Mouse (Mus musculus): ENCODE measurements around the gene Ybx2. TPM values are rescaled to one million over a fixed set of nuclear protein-coding genes. Genes with fewer than 3 reads are reported as not detected.
"Not testable (repeated sequence)": the region's sequence is repeated elsewhere in the genome, so short reads cannot be mapped to it uniquely, and the experiment has no call there.

Gene Ybx2
- polyA plus RNA-seq, 1 experiment from 2014 or later, result 6.7 TPM

- H3K9me3 ChIP-seq, result no peaks in the 10 kb centered on the region
- no peak for ATAC-seq (ENCODE audit: low FRiP score, low read depth)
- 87% methylated on average over 4 of the region's 4 CpGs for WGBS
These were observed 5.9 kb upstream of the Ybx2 start for GRCm38 (mm10) chr11:69929712-69930111.

GRCm38 (mm10) chr11:69930176-69930575, 5.4 kb upstream of the Ybx2 start:
- not testable (repeated sequence) for H3K9me3 ChIP-seq; ATAC-seq (ENCODE audit: low FRiP score, low read depth); H3K9ac ChIP-seq; H3K4me2 ChIP-seq; H3K4me3 ChIP-seq; H3K36me3 ChIP-seq; H3K27ac ChIP-seq (replicated peaks); H3K27me3 ChIP-seq
- 87% methylated on average over 8 of the region's 8 CpGs for WGBS
- peaks cover 11% of the 10 kb centered on the region for H3K4me1 ChIP-seq (replicated peaks)

More at GRCm38 (mm10) chr11:69929712-69930111, 5.9 kb upstream of the Ybx2 start:
- Histone ChIP-seq H3K4me3 (no peak overlapping the region), H3K4me1 (replicated peaks) (peaks cover 7% of the 10 kb centered on the region), H3K27ac (replicated peaks) (no peak overlapping the region), H3K4me2 (no peak overlapping the region), H3K9ac (no peak overlapping the region), H3K27me3 (no peaks in the 10 kb centered on the region), H3K36me3 (no peaks in the 10 kb centered on the region)

- 75% methylated on average over 3 of the region's 3 CpGs for WGBS
These were observed 4.5 kb upstream of the Ybx2 start for GRCm38 (mm10) chr11:69930967-69931537.

GRCm38 (mm10) chr11:69931769-69932168, 3.8 kb upstream of the Ybx2 start:
- Histone ChIP-seq H3K27me3 (peaks cover 3% of the 10 kb centered on the region), H3K9me3 (no peaks in the 10 kb centered on the region), H3K4me3 (no peak overlapping the region), H3K9ac (no peak overlapping the region), H3K36me3 (no peaks in the 10 kb centered on the region), H3K4me2 (no peak overlapping the region), H3K27ac (replicated peaks) (no peak overlapping the region), H3K4me1 (replicated peaks) (peaks cover 25% of the 10 kb centered on the region)
- WGBS, result 78% methylated on average over 8 of the region's 8 CpGs
- no peak for ATAC-seq (ENCODE audit: low FRiP score, low read depth)

More at GRCm38 (mm10) chr11:69930967-69931537, 4.5 kb upstream of the Ybx2 start:
- Histone ChIP-seq H3K4me3 (no peak overlapping the region), H3K27ac (replicated peaks) (no peak overlapping the region), H3K9me3 (no peaks in the 10 kb centered on the region), H3K4me2 (no peak overlapping the region), H3K9ac (no peak overlapping the region), H3K4me1 (replicated peaks) (peaks cover 18% of the 10 kb centered on the region), H3K27me3 (0 out of 2 replicates have a peak, but pooled peaks cover 2% of the 10 kb centered on the region), H3K36me3 (no peaks in the 10 kb centered on the region)
- no peak for ATAC-seq (ENCODE audit: low FRiP score, low read depth)

DNA sequence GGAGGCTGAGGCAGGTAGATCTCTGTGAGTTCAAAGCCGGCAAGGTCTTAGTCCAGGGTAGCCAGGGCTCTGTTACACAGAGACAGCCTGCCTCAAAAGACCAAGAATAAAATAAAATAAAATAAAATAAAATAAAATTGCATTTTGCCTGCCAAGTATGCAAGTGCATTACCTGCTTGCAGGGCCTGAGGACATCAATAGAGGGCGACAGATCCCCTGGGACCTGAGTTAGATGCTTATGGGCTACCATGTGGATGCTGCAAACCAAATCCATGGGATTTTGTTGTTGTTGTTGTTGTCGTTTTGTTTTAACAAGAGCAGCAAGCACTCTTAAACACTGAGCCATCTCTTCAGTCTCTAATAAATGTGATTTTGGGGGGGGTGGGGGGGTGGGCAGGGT, 3.3 kb upstream of the Ybx2 start:
- 42% methylated on average over 3 of the region's 3 CpGs for WGBS
- no peak overlapping the region for H3K27ac ChIP-seq (replicated peaks)
- no peak overlapping the region for H3K4me2 ChIP-seq
- no peaks in the 10 kb centered on the region for H3K36me3 ChIP-seq
- H3K4me1 ChIP-seq (replicated peaks), result peaks cover 28% of the 10 kb centered on the region
- no peak overlapping the region for H3K4me3 ChIP-seq
- ATAC-seq (ENCODE audit: low FRiP score, low read depth), result no peak
- no peaks in the 10 kb centered on the region for H3K9me3 ChIP-seq
- H3K27me3 ChIP-seq, result peaks cover 8% of the 10 kb centered on the region
- no peak overlapping the region for H3K9ac ChIP-seq

DNA sequence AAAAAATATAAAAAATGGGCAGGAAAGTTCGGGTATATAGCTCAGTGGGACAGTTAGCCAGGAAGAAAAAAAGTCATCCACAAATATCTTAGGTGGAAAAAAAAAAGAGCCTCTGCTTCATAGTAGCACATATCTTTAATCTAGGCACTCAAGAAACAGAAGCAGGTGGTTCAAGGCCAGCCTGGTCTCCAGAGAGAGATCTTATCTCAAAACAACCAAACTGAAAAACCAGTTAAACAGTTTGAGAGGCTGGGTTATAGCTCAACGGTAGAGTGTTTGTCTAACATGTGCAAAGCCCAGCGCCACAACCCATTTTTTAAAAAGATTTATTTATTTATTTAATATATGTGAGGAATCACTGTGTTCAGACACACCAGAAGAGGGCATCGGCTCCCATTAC, 2.5 kb upstream of the Ybx2 start:
- Histone ChIP-seq H3K4me2 (no peak overlapping the region), H3K27me3 (peaks cover 16% of the 10 kb centered on the region), H3K9ac (no peak overlapping the region), H3K36me3 (no peaks in the 10 kb centered on the region), H3K9me3 (no peaks in the 10 kb centered on the region), H3K4me1 (replicated peaks) (peaks cover 28% of the 10 kb centered on the region), H3K4me3 (no peak overlapping the region), H3K27ac (replicated peaks) (no peak overlapping the region)
- WGBS, result 82% methylated on average over 4 of the region's 4 CpGs
- ATAC-seq (ENCODE audit: low FRiP score, low read depth), result no peak

DNA sequence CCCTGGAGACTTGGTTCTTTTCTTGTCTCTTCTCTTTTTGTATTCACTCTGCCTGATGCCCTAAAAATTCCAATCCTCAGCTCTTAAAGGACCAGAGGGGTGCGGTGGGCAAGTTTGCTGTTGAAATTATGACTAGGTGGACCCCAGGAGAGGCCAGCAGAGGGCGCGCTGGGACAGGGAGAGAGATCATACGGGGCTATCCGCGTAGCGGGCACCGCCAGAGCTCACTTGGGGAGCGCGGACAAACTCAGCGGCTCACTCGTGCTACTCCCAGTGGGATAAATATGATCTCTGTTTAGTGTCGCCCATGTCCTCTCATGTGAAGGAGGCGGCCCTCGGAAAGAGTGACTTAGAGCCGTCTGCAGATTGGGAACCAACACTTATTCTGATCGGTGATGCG, 1.4 kb upstream of the Ybx2 start:
- Histone ChIP-seq H3K9ac (no peak overlapping the region), H3K36me3 (no peaks in the 10 kb centered on the region), H3K4me3 (peak overlapping the region; percentile 14; the same call in 1 of the 2 replicates), H3K4me1 (replicated peaks) (peaks cover 28% of the 10 kb centered on the region), H3K9me3 (no peaks in the 10 kb centered on the region), H3K4me2 (peak overlapping the region; percentile 48), H3K27ac (replicated peaks) (no peak overlapping the region), H3K27me3 (peaks cover 22% of the 10 kb centered on the region)
- no peak for ATAC-seq (ENCODE audit: low FRiP score, low read depth)
- WGBS, result under 1% methylated on average over 18 of the region's 18 CpGs

DNA sequence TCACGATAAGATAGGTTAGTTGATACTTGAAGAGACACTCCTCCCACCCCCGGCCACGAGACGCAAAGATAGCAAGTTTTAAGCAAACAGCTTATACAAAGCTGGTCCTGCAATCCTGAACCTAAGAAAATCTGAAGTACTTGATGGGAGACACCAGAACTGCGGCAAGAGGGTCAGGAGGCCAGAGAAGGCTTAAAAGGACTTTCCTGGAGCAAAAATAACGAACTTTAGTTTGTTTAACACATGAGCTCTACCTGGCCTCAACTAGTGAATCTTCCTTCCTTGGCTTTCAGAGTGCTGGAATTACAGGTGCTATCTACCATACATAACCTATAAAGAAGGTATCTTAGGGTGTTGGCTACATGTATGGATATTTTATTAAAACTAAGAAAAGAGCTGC, 915 bp upstream of the Ybx2 start:
- ATAC-seq (ENCODE audit: low FRiP score, low read depth), result no peak
- H3K9me3 ChIP-seq, result no peaks in the 10 kb centered on the region
- H3K4me3 ChIP-seq, result no peak overlapping the region
- H3K9ac ChIP-seq, result no peak overlapping the region
- no peak overlapping the region for H3K27ac ChIP-seq (replicated peaks)
- H3K4me2 ChIP-seq, result peak overlapping the region; percentile 100
- peaks cover 28% of the 10 kb centered on the region for H3K4me1 ChIP-seq (replicated peaks)
- H3K36me3 ChIP-seq, result no peaks in the 10 kb centered on the region
- 21% methylated on average over 6 of the region's 6 CpGs for WGBS
- peaks cover 25% of the 10 kb centered on the region for H3K27me3 ChIP-seq

DNA sequence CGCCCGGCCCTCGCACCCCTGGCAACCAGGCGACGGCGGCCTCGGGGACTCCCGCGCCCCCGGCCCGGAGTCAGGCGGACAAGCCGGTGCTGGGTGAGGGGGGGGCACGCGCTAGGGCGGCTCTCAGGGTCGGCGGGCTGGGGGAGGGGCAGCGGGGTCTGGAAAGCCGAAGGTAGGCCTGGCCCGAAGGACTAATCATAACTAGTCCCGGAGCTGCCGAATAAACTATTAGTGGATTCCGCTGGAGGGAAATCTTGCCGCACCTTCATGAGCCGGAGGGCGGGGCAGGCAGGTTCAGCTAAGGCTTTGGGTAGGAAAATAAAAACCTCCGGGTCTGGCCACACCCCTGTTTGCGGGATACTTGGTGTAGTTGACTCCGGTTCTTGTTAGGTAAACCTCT, 560 bp downstream of the Ybx2 start:
- Histone ChIP-seq H3K4me1 (replicated peaks) (peaks cover 28% of the 10 kb centered on the region), H3K27ac (replicated peaks) (no peak overlapping the region), H3K9me3 (no peaks in the 10 kb centered on the region), H3K9ac (peak overlapping the region; percentile 56), H3K36me3 (no peaks in the 10 kb centered on the region), H3K4me3 (peak overlapping the region; percentile 69), H3K27me3 (peaks cover 25% of the 10 kb centered on the region), H3K4me2 (peak overlapping the region; percentile 100)
- ATAC-seq (ENCODE audit: low FRiP score, low read depth), result no peak; the same call in 1 of the 2 replicates
- WGBS, result 3% methylated on average over 27 of the region's 30 CpGs

DNA sequence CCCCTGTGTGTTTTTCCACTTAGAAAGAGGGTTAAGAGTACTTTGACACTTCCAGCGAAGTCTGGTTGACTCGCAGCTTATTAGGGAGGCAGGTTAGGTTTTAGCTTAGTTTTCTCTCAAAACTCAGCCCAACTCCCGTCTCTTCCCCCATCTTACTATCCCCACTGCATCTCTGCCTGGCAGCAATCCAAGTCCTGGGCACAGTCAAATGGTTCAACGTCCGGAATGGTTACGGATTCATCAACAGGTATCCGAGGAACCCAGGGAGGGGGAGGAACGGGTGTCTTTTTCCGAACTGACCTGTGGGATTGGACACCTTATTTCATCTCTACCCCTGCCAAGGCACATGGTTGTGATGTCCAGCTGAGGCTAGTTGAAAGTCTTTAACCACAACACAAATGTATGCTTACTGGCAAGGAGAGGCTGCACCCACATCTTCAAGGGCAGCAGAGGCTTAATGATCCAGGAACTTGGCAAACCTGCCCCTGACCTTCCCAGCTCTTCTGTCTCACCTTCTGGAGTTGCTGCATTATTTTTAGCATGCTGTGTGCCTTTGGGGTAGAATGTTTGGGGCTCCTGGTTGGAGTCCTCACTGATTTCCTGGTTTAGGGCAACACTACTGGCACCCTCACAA, 1.2 kb downstream of the Ybx2 start:
- peaks cover 28% of the 10 kb centered on the region for H3K4me1 ChIP-seq (replicated peaks)
- H3K9ac ChIP-seq, result peak overlapping the region; percentile 56; the same call in 1 of the 2 replicates
- H3K4me3 ChIP-seq, result peak overlapping the region; percentile 69

GRCm38 (mm10) chr11:69937385-69937784, 1.8 kb downstream of the Ybx2 start:
- WGBS, result 44% methylated on average over 4 of the region's 4 CpGs
- ATAC-seq (ENCODE audit: low FRiP score, low read depth), result no peak
- peaks cover 25% of the 10 kb centered on the region for H3K27me3 ChIP-seq

More for the DNA sequence above, 1.2 kb downstream of the Ybx2 start:
- ATAC-seq (ENCODE audit: low FRiP score, low read depth), result no peak
- H3K4me2 ChIP-seq, result peak overlapping the region; percentile 100
- no peak overlapping the region for H3K27ac ChIP-seq (replicated peaks)
- 46% methylated on average over 9 of the region's 9 CpGs for WGBS
- no peaks in the 10 kb centered on the region for H3K9me3 ChIP-seq
- H3K36me3 ChIP-seq, result no peaks in the 10 kb centered on the region
- H3K27me3 ChIP-seq, result peaks cover 25% of the 10 kb centered on the region

DNA sequence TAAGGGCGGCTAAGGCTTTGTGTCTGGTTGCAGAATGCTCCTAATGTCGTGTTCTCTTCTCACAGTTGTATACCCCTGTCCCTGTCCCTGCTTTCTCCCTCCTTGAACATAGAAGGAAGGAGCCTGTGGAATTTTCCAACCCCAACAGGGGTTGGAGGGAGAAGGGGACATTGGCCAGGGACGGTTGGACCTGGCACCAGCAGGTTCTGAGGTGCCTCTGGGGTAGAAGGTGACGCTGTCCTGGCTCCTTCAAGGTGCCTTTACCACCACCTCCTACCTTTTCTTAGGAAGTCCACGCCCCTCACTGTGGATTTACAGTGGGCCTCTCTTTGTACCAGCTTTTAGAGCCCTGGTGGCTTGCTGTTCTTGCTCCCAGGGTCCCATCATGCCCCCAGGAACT, 2.2 kb downstream of the Ybx2 start:
- no peak overlapping the region for H3K4me3 ChIP-seq
- no peak overlapping the region for H3K4me2 ChIP-seq
- H3K9me3 ChIP-seq, result no peaks in the 10 kb centered on the region
- H3K9ac ChIP-seq, result no peak overlapping the region
- ATAC-seq (ENCODE audit: low FRiP score, low read depth), result no peak
- peaks cover 25% of the 10 kb centered on the region for H3K27me3 ChIP-seq
- no peak overlapping the region for H3K27ac ChIP-seq (replicated peaks)
- no peaks in the 10 kb centered on the region for H3K36me3 ChIP-seq
- H3K4me1 ChIP-seq (replicated peaks), result peaks cover 28% of the 10 kb centered on the region
- WGBS, result 67% methylated on average over 5 of the region's 5 CpGs

More at GRCm38 (mm10) chr11:69937385-69937784, 1.8 kb downstream of the Ybx2 start:
- H3K4me1 ChIP-seq (replicated peaks), result peaks cover 28% of the 10 kb centered on the region
- H3K27ac ChIP-seq (replicated peaks), result no peak overlapping the region
- 0 out of 2 replicates have a peak overlapping the region, but pooled peaks have one; percentile 100 for H3K4me2 ChIP-seq
- no peak overlapping the region for H3K9ac ChIP-seq
- no peaks in the 10 kb centered on the region for H3K9me3 ChIP-seq
- H3K4me3 ChIP-seq, result no peak overlapping the region
- no peaks in the 10 kb centered on the region for H3K36me3 ChIP-seq
